Mouse (Mus musculus) MEL (cell line): ENCODE measurements around the gene Nacc2. TPM values are rescaled to one million over a fixed set of nuclear protein-coding genes. Genes with fewer than 3 reads are reported as not detected.

Experiments used
- DNase-seq: peaks from one replicate; pipeline ENCODE4 v3.0.0; 2011; ENCODE audit warnings: low read depth, low spot score
- H3K27ac ChIP-seq: 2 replicates; pipeline ENCODE4 v1.5.1; 2012; ENCODE audit warnings: low read depth, mild to moderate bottlenecking, control low read depth, low read length, moderate library complexity; ENCODE audit not compliant: control insufficient read depth
- H3K27me3 ChIP-seq, 2 experiments: fragments of 150-350 bp in 1 of 2; sonication (generic) in 1 of 2; 2 replicates each; pipeline ENCODE4 v1.6.1; 2012; ENCODE audit warnings: low read length in 2 of 2, mild to moderate bottlenecking in 2 of 2, improper control_type of control experiment in 1 of 2, moderate library complexity in 1 of 2; ENCODE audit not compliant: insufficient read depth in 2 of 2, control insufficient read depth in 1 of 2
- H3K36me3 ChIP-seq, 2 experiments: 2 replicates each; pipeline ENCODE4 v1.6.1; 2012 to 2014; ENCODE audit warnings: low read length in 2 of 2, improper control_type of control experiment in 1 of 2, inconsistent platforms in 1 of 2, mild to moderate bottlenecking in 1 of 2; ENCODE audit not compliant: insufficient read depth in 2 of 2, control insufficient read depth in 1 of 2
- H3K4me1 ChIP-seq, 2 experiments: fragments of 150-350 bp in 1 of 2; sonication (generic) in 1 of 2; 2 replicates each; pipeline ENCODE4 v1.6.1; 2012; ENCODE audit warnings: low read length in 2 of 2, improper control_type of control experiment in 1 of 2, mild to moderate bottlenecking in 1 of 2; ENCODE audit not compliant: insufficient read depth in 2 of 2, control insufficient read depth in 1 of 2
- H3K4me3 ChIP-seq, 2 experiments: fragments of 150-350 bp in 1 of 2; sonication (generic) in 1 of 2; 2 replicates each; pipeline ENCODE4 v1.5.1; 2012; ENCODE audit warnings: low read depth in 2 of 2, low read length in 2 of 2, mild to moderate bottlenecking in 2 of 2, moderate library complexity in 2 of 2, control low read depth in 1 of 2, improper control_type of control experiment in 1 of 2; ENCODE audit not compliant: control insufficient read depth in 1 of 2, insufficient read depth in 1 of 2
- H3K79me2 ChIP-seq: 2 replicates; pipeline ENCODE4 v1.6.1; 2012; ENCODE audit warnings: mild to moderate bottlenecking, low read length, moderate library complexity; ENCODE audit not compliant: control insufficient read depth, poor library complexity, insufficient read depth
- H3K9ac ChIP-seq: 2 replicates; pipeline ENCODE4 v1.6.1; 2012; ENCODE audit warnings: low read depth, mild to moderate bottlenecking, control low read depth, low read length, moderate library complexity; ENCODE audit not compliant: control insufficient read depth, poor library complexity, severe bottlenecking
- H3K9me3 ChIP-seq: fragments of 150-350 bp; sonication (generic); replicated peaks from 2 replicates; pipeline ENCODE4 v1.6.1; 2012; ENCODE audit warnings: mild to moderate bottlenecking, low read length, improper control_type of control experiment, moderate library complexity; ENCODE audit not compliant: insufficient read depth
- CHD1 ChIP-seq: IDR thresholded peaks from 2 replicates; pipeline ENCODE4 v1.6.1; 2012; ENCODE audit warnings: low read depth, mild to moderate bottlenecking, inconsistent platforms, low read length, improper control_type of control experiment
- CHD2 ChIP-seq: IDR thresholded peaks from 2 replicates; pipeline ENCODE4 v1.6.1; 2011; ENCODE audit warnings: low read length, improper control_type of control experiment
- CTCF ChIP-seq, 3 experiments: IDR thresholded peaks in 2 of 3; conservative IDR thresholded peaks in 1 of 3; 2 replicates each; pipeline ENCODE4 v1.5.1; 2011 to 2012; ENCODE audit warnings: low read length in 3 of 3, low read depth in 2 of 3, mild to moderate bottlenecking in 2 of 3, improper control_type of control experiment in 1 of 3, inconsistent platforms in 1 of 3, mixed read lengths in 1 of 3, moderate library complexity in 1 of 3; ENCODE audit not compliant: control insufficient read depth in 1 of 3, insufficient read depth in 1 of 3, poor library complexity in 1 of 3, severe bottlenecking in 1 of 3
- ELF1 ChIP-seq: IDR thresholded peaks from 2 replicates; pipeline ENCODE4 v1.6.1; 2014; ENCODE audit warnings: low read depth, mild to moderate bottlenecking, inconsistent platforms, low read length, improper control_type of control experiment, moderate library complexity
- GATA1 ChIP-seq: IDR thresholded peaks from 2 replicates; pipeline ENCODE4 v1.6.1; 2011; ENCODE audit warnings: low read depth, low read length, improper control_type of control experiment
- KAT2A ChIP-seq: conservative IDR thresholded peaks from 2 replicates; pipeline ENCODE4 v1.6.1; 2012; ENCODE audit warnings: low read depth, low read length, improper control_type of control experiment, inconsistent platforms
- MXI1 ChIP-seq: IDR thresholded peaks from 2 replicates; pipeline ENCODE4 v1.6.1; 2011; ENCODE audit warnings: mild to moderate bottlenecking, low read depth, low read length, improper control_type of control experiment
- MYB ChIP-seq: IDR thresholded peaks from 2 replicates; pipeline ENCODE4 v1.6.1; 2011; ENCODE audit warnings: mild to moderate bottlenecking, low read depth, low read length, improper control_type of control experiment
- MYC ChIP-seq: IDR thresholded peaks from 2 replicates; pipeline ENCODE4 v1.6.1; 2011; ENCODE audit warnings: low read depth, mild to moderate bottlenecking, low read length, improper control_type of control experiment, moderate library complexity
- NELFE ChIP-seq: IDR thresholded peaks from 2 replicates; pipeline ENCODE4 v1.6.1; 2011; ENCODE audit warnings: low read depth, low read length, improper control_type of control experiment
- NRF1 ChIP-seq: IDR thresholded peaks from 2 replicates; pipeline ENCODE4 v1.6.1; 2014; ENCODE audit warnings: low read depth, mild to moderate bottlenecking, inconsistent platforms, low read length, improper control_type of control experiment, moderate library complexity; ENCODE audit not compliant: poor library complexity, insufficient read depth, severe bottlenecking
- POLR2A ChIP-seq, 2 experiments: IDR thresholded peaks; 2 replicates each; pipeline ENCODE4 v1.6.1; 2011 to 2012; ENCODE audit warnings: low read length in 2 of 2, mild to moderate bottlenecking in 2 of 2, control low read depth in 1 of 2, improper control_type of control experiment in 1 of 2, low read depth in 1 of 2, moderate library complexity in 1 of 2; ENCODE audit not compliant: control insufficient read depth in 1 of 2, insufficient read depth in 1 of 2, poor library complexity in 1 of 2
- RAD21 ChIP-seq: IDR thresholded peaks from 2 replicates; pipeline ENCODE4 v1.6.1; 2011; ENCODE audit warnings: mild to moderate bottlenecking, low read depth, low read length, improper control_type of control experiment
- SIN3A ChIP-seq: IDR thresholded peaks from 2 replicates; pipeline ENCODE4 v1.6.1; 2012; ENCODE audit warnings: low read length, improper control_type of control experiment, inconsistent platforms
- TAL1 ChIP-seq: IDR thresholded peaks from 2 replicates; pipeline ENCODE4 v1.6.1; 2012; ENCODE audit warnings: mild to moderate bottlenecking, inconsistent platforms, low read length, moderate library complexity, mixed read lengths
- TCF12 ChIP-seq: IDR thresholded peaks from 2 replicates; pipeline ENCODE4 v1.6.1; 2014; ENCODE audit warnings: low read depth, mild to moderate bottlenecking, inconsistent platforms, low read length, improper control_type of control experiment, moderate library complexity
- UBTF ChIP-seq: IDR thresholded peaks from 2 replicates; pipeline ENCODE4 v1.6.1; 2012; ENCODE audit warnings: low read depth, mild to moderate bottlenecking, inconsistent platforms, low read length, improper control_type of control experiment, moderate library complexity, borderline replicate concordance; ENCODE audit not compliant: insufficient read depth
- USF1 ChIP-seq: IDR thresholded peaks from 2 replicates; pipeline ENCODE4 v1.6.1; 2014; ENCODE audit warnings: low read depth, mild to moderate bottlenecking, inconsistent platforms, low read length, improper control_type of control experiment, moderate library complexity
- ZKSCAN1 ChIP-seq: IDR thresholded peaks from 2 replicates; pipeline ENCODE4 v1.6.1; 2012; ENCODE audit warnings: low read depth, mild to moderate bottlenecking, inconsistent platforms, low read length, improper control_type of control experiment, moderate library complexity
- polyA plus RNA-seq, 2 experiments: library from polyadenylated mRNA; stranded (reverse) in 1 of 2; unstranded in 1 of 2; fragments of >175 nt in 1 of 2; fragments of >200 nt in 1 of 2; gene quantifications; 2 replicates each; pipeline versions ENCODE4 v1.2.1 to v1.2.4; 2012; ENCODE audit warnings: low replicate concordance in 2 of 2, low read depth in 1 of 2; ENCODE audit not compliant: insufficient read length in 2 of 2, insufficient read depth in 1 of 2, missing spikeins in 1 of 2
- total RNA-seq: library from RNA; depleted of rRNA; stranded (reverse); fragments of 300-350 nt; gene quantifications from 2 replicates; pipeline ENCODE4 v1.2.3, GENCODE M21; 2012

The Nacc2 gene
- total and polyA plus RNA-seq, 3 experiments = 0.19 to 1.7 TPM; not detected in 1

DNA sequence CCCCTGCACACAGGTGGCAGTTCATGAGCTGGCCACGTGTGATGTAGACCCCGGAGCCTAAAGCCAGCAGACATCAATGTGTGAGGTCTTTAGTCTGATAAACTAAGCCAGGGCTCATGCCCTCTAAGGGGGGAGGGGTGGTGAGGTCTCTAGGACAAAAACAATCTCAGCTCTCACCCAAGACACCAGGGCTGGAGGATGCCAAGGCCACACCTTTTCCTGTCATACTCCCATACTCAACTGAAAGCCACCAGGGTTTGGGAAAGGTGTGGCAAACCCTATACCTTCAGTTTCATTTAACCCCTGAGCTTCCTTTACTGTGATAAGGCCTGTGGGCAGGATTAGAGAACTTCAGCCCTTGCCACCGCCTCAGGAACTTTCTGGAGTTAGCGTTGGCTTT is 60.8 kb downstream of the Nacc2 start:
- no peaks in the 10 kb centered on the region for H3K4me1 ChIP-seq
- no peaks in the 10 kb centered on the region for H3K79me2 ChIP-seq
- DNase-seq = no peak
- H3K4me3 ChIP-seq = no peak overlapping the region
- no peak for TF ChIP-seq NELFE
- TF ChIP-seq ELF1 = no peak
- no peak for TF ChIP-seq CTCF (IDR thresholded peaks at IDR 0.05 in 2 of 3, conservative IDR thresholded peaks at IDR 0.05 in 1 of 3; ENCODE audit: control insufficient read depth in 1 of 3, insufficient read depth in 1 of 3, low read depth in 2 of 3, low read length in 3 of 3, poor library complexity in 1 of 3, severe bottlenecking in 1 of 3)
- no peak for TF ChIP-seq TCF12
- no peak for TF ChIP-seq CHD2
- no peak for TF ChIP-seq SIN3A
- no peak for TF ChIP-seq UBTF
- TF ChIP-seq USF1 = no peak
- TF ChIP-seq TAL1 = no peak
- no peak for TF ChIP-seq ZKSCAN1
- TF ChIP-seq NRF1 = no peak
- TF ChIP-seq RAD21 = no peak
- no peak for TF ChIP-seq CHD1
- TF ChIP-seq POLR2A (IDR thresholded peaks at IDR 0.05; ENCODE audit: control insufficient read depth in 1 of 2, insufficient read depth in 1 of 2, low read depth in 1 of 2, low read length in 2 of 2, poor library complexity in 1 of 2) = no peak
- H3K27ac ChIP-seq = no peak overlapping the region
- H3K36me3 ChIP-seq = no peaks in the 10 kb centered on the region
- H3K9ac ChIP-seq = no peak overlapping the region
- H3K27me3 ChIP-seq = peaks cover 0 to 2% of the 10 kb centered on the region in 2 experiments; a peak in 1 of 4 replicates
- H3K9me3 ChIP-seq = no peaks in the 10 kb centered on the region

DNA sequence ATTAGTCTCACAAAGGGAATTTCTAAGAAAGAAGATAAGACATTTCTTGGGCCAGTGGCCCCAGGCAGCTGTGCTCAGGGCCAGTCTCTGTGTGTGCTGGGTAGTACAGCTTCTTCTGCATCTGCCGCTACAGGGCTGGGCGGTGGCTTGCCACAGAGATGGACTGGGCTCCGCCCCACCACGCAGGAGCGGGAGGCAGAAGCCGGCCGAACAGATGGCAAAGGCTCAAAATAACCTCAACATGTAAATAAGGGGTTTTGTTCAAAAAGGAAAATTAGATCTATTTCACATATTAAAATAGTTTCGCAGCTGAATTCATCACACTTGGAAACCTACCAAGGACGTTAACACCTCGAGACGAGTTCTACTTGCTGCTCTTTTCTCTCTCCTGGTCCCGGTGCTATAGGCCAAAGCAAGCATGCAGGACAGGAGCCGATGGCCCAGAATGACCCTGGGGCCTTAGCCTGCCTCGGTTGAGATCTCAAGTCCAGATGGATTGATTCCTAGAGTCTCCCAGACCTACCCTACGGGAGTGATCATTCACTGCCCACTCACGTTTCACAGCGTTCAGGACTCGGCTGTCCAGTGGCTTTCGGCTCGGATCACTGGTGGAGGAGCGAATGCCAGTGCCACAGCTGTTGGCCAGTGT is 61.9 kb downstream of the Nacc2 start:
- Histone ChIP-seq H3K27me3 (peaks cover 0 to 3% of the 10 kb centered on the region in 2 experiments; a peak in 1 of 4 replicates), H3K36me3 (no peaks in the 10 kb centered on the region), H3K9ac (no peak overlapping the region), H3K9me3 (no peaks in the 10 kb centered on the region), H3K4me3 (no peak overlapping the region)
- DNase-seq = no peak
- TF ChIP-seq GATA1 (no peak), KAT2A (no peak), MYC (no peak), TAL1 (no peak), MXI1 (no peak), MYB (no peak)
- TF ChIP-seq, all 39 proteins: peak for 0
- Histone ChIP-seq H3K79me2 (no peaks in the 10 kb centered on the region), H3K27ac (no peak overlapping the region), H3K4me1 (no peaks in the 10 kb centered on the region)
